Mouse (Mus musculus): ENCODE results near the gene Arhgap32. TPM values are rescaled to one million over a fixed set of nuclear protein-coding genes. Genes with fewer than 3 reads are reported as not detected.

Gene Arhgap32
- total and polyA plus RNA-seq, 3 experiments: 0.38 to 0.41 TPM; not detected in 1

- H3K79me2 ChIP-seq (replicated peaks; ENCODE audit: control insufficient read depth, extremely low read depth, insufficient read depth, poor library complexity, severe bottlenecking): no peaks in the 10 kb centered on the region
These were observed 123.5 kb downstream of the Arhgap32 start for GRCm38 (mm10) chr9:32239427-32239826.

GRCm38 (mm10) chr9:32240449-32240848, 124.5 kb downstream of the Arhgap32 start:
- dilution Hi-C loops (cut with MboI; ENCODE audit: extremely low pct_ligation_motif_present, extremely low pct_unique_long_range_greater_than_20kb, low sequenced_read_pairs): no loop called here
- no peak for TF ChIP-seq MAX (IDR thresholded peaks at IDR 0.05; ENCODE audit: low read length)
- no peak for TF ChIP-seq IRF4 (IDR thresholded peaks at IDR 0.05; ENCODE audit: low read depth, low read length)
- no peak for TF ChIP-seq JUND (conservative IDR thresholded peaks at IDR 0.05; ENCODE audit: low read depth, low read length)
- no peak for TF ChIP-seq POLR2AphosphoS2 (IDR thresholded peaks at IDR 0.05; ENCODE audit: low read depth, low read length)
- no peak for TF ChIP-seq ZMIZ1 (IDR thresholded peaks at IDR 0.05; ENCODE audit: low read depth, low read length)
- TF ChIP-seq RAD21 (IDR thresholded peaks at IDR 0.05; ENCODE audit: low read depth, low read length): no peak
- TF ChIP-seq USF1 (IDR thresholded peaks at IDR 0.05; ENCODE audit: low read depth, low read length): no peak
- TF ChIP-seq NELFE (IDR thresholded peaks at IDR 0.05; ENCODE audit: low read depth, low read length): no peak
- TF ChIP-seq NRF1 (IDR thresholded peaks at IDR 0.05; ENCODE audit: low read depth, low read length): no peak
- TF ChIP-seq KAT2A (IDR thresholded peaks at IDR 0.05; ENCODE audit: insufficient replicate concordance, low read length): no peak
- TF ChIP-seq POLR2A (IDR thresholded peaks at IDR 0.05; ENCODE audit: low read depth, low read length): no peak
- no peak for TF ChIP-seq SIN3A (IDR thresholded peaks at IDR 0.05; ENCODE audit: low read length)
- Histone ChIP-seq H3K4me1 (ENCODE audit: control insufficient read depth in 1 of 2, insufficient read depth in 2 of 2) (0 out of 4 replicates have a peak, but pooled peaks cover 0 to 3% of the 10 kb centered on the region in 2 experiments), H3K27me3 (replicated peaks) (peaks cover 2% of the 10 kb centered on the region), H3K9me3 (replicated peaks; ENCODE audit: low read length) (no peaks in the 10 kb centered on the region), H3K4me3 (replicated peaks in 1 of 3; ENCODE audit: low read depth in 2 of 3, low read length in 2 of 3, poor library complexity in 1 of 3) (no peak overlapping the region), H3K79me2 (replicated peaks; ENCODE audit: control insufficient read depth, extremely low read depth, insufficient read depth, poor library complexity, severe bottlenecking) (no peaks in the 10 kb centered on the region), H3K36me3 (replicated peaks in 1 of 2; ENCODE audit: control insufficient read depth in 1 of 2, insufficient read depth in 1 of 2, low read length in 1 of 2) (no peaks in the 10 kb centered on the region), H3K27ac (ENCODE audit: insufficient read depth, low read depth) (no peak overlapping the region), H3K9ac (ENCODE audit: insufficient read depth, low read depth) (no peak overlapping the region), H3K4me2 (ENCODE audit: insufficient read depth, low read depth, poor library complexity, severe bottlenecking) (no peak overlapping the region)
- no peak for DNase-seq (ENCODE audit: extremely low read depth)
- in situ Hi-C loops (cut with MboI; ENCODE audit: low pct_ligation_motif_present, low pct_unique_long_range_greater_than_20kb, low sequenced_read_pairs): no loop called here

More at GRCm38 (mm10) chr9:32239427-32239826, 123.5 kb downstream of the Arhgap32 start:
- Histone ChIP-seq H3K27ac (ENCODE audit: insufficient read depth, low read depth) (no peak overlapping the region), H3K4me1 (ENCODE audit: control insufficient read depth in 1 of 2, insufficient read depth in 2 of 2) (0 out of 4 replicates have a peak, but pooled peaks cover 0 to 3% of the 10 kb centered on the region in 2 experiments), H3K9me3 (replicated peaks; ENCODE audit: low read length) (no peaks in the 10 kb centered on the region), H3K36me3 (replicated peaks in 1 of 2; ENCODE audit: control insufficient read depth in 1 of 2, insufficient read depth in 1 of 2, low read length in 1 of 2) (no peaks in the 10 kb centered on the region), H3K27me3 (replicated peaks) (peaks cover 2% of the 10 kb centered on the region), H3K4me2 (ENCODE audit: insufficient read depth, low read depth, poor library complexity, severe bottlenecking) (no peak overlapping the region), H3K9ac (ENCODE audit: insufficient read depth, low read depth) (no peak overlapping the region), H3K4me3 (replicated peaks in 1 of 3; ENCODE audit: low read depth in 2 of 3, low read length in 2 of 3, poor library complexity in 1 of 3) (no peak overlapping the region)
- dilution Hi-C loops (cut with MboI; ENCODE audit: extremely low pct_ligation_motif_present, extremely low pct_unique_long_range_greater_than_20kb, low sequenced_read_pairs): no loop called here
- in situ Hi-C loops (cut with MboI; ENCODE audit: low pct_ligation_motif_present, low pct_unique_long_range_greater_than_20kb, low sequenced_read_pairs): no loop called here
- TF ChIP-seq MAZ (IDR thresholded peaks at IDR 0.05; ENCODE audit: low read depth, low read length): no peak
- TF ChIP-seq SIN3A (IDR thresholded peaks at IDR 0.05; ENCODE audit: low read length): no peak
- no peak for TF ChIP-seq JUND (conservative IDR thresholded peaks at IDR 0.05; ENCODE audit: low read depth, low read length)
- no peak for TF ChIP-seq HCFC1 (IDR thresholded peaks at IDR 0.05; ENCODE audit: low read depth, low read length)
- no peak for TF ChIP-seq SMC3 (IDR thresholded peaks at IDR 0.05; ENCODE audit: low read depth, low read length)
- no peak for TF ChIP-seq ZNF384 (IDR thresholded peaks at IDR 0.05; ENCODE audit: low read depth, low read length)
- no peak for DNase-seq (ENCODE audit: extremely low read depth)

Data from CH12.LX (cell line).